ENCODE assay signal across 9 mouse cellular contexts in the genomic region with DNA sequence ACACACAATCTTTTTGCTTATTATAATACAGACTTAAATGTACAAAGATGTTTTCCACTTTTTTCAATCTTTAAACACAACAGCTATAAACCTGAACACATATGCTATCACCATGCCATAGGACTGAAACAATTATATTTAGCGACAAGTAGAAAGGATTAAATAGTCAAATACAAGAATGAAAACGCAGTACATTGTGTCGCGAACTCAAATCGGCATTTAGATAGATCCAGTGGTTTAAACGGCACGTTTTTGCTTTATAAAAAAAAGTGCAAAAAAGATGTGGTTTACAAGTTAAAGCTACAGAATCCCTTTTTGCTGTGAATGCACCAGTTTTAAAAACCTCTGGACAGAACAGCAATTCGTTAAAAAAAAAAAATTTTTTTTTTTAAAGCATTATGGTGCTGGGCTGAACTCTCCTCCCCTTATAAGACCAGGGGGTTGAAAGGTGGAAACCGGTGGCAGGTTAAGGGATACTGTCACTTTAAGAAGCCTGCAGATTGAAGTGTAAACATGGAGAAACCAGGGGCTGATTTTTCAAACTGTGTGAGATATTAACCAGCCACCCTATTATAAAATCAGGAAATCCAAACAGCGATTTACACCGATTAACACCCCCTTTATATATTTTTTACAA. TPM values are rescaled to one million over a fixed set of nuclear protein-coding genes. Genes with fewer than 3 reads are reported as not detected.
A peak's percentile ranks its signal among the peaks of the same experiment; 100 is the strongest.
DNase-seq lines count a peak whose midpoint lies in the region; ATAC-seq and TF ChIP-seq lines count a peak whose summit lies in the region.
"Had no signal": no experiment of that assay in that cellular context is flagged by ENCODE, and none has a peak within 500 bp of the region (broad histone marks: within the 10 kb centered on the region; RNA-seq: fewer than 3 reads in every experiment).

No protein-coding gene starts in this region.

- no peaks in the 10 kb centered on the region for H3K27me3 ChIP-seq in heart, embryonic 12.5 days (replicated peaks)
- no peaks in the 10 kb centered on the region for H3K27me3 ChIP-seq in heart, postnatal 0 days (ENCODE audit: control insufficient read depth, insufficient read depth, low read length)
- H3K27me3 ChIP-seq in midbrain, embryonic 11.5 days (ENCODE audit: control insufficient read depth, insufficient read depth, low read length) = no peaks in the 10 kb centered on the region

- peaks cover 10% of the 10 kb centered on the region; the same call in 1 of the 2 replicates for H3K36me3 ChIP-seq in heart, embryonic 12.5 days
- 0 out of 2 replicates have a peak, but pooled peaks cover 8% of the 10 kb centered on the region for H3K36me3 ChIP-seq in heart, postnatal 0 days (replicated peaks; ENCODE audit: control insufficient read depth, insufficient read depth, low read length)
- peaks cover 2% of the 10 kb centered on the region; the same call in 1 of the 2 replicates for H3K36me3 ChIP-seq in midbrain, embryonic 11.5 days (ENCODE audit: control insufficient read depth, insufficient read depth, low read length)

- no peaks in the 10 kb centered on the region for H3K9me3 ChIP-seq in heart, embryonic 12.5 days (replicated peaks)
- no peaks in the 10 kb centered on the region for H3K9me3 ChIP-seq in heart, postnatal 0 days (replicated peaks; ENCODE audit: control insufficient read depth, low read length)
- H3K9me3 ChIP-seq in midbrain, embryonic 11.5 days (ENCODE audit: control insufficient read depth, low read length) = no peaks in the 10 kb centered on the region

- no peak for DNase-seq in heart, postnatal 25 days (ENCODE audit: low spot score)
- peak; percentile 33 for DNase-seq in Muller cell, postnatal 12 days (ENCODE audit: inconsistent ontology term)
- DNase-seq in heart, postnatal 0 days (ENCODE audit: low spot score) = no peak
- DNase-seq in midbrain, embryonic 11.5 days (ENCODE audit: low spot score, missing footprints) = peak; percentile 92
- DNase-seq in T-cell, adult 2 months (ENCODE audit: low spot score) = no peak
- no peak for DNase-seq in ovary, postnatal 36 days (ENCODE audit: low spot score)
- no peak for DNase-seq in urinary bladder, adult 18-20 months (ENCODE audit: low spot score in 2 of 2)

- no peak for TF ChIP-seq CTCF in heart, postnatal 0 days (IDR thresholded peaks at IDR 0.05; ENCODE audit: low read depth)

- peak overlapping the region; percentile 63 for H3K4me2 ChIP-seq in heart, embryonic 12.5 days
- peak overlapping the region; percentile 67 for H3K4me2 ChIP-seq in heart, postnatal 0 days (ENCODE audit: low read depth, low read length)
- H3K4me2 ChIP-seq in midbrain, embryonic 11.5 days = peak overlapping the region; percentile 60

- H3K4me1 ChIP-seq in heart, embryonic 12.5 days (replicated peaks) = peaks cover 15% of the 10 kb centered on the region
- H3K4me1 ChIP-seq in heart, postnatal 0 days (ENCODE audit: control insufficient read depth, insufficient read depth) = peaks cover 12% of the 10 kb centered on the region; the same call in 1 of the 2 replicates
- peaks cover 18% of the 10 kb centered on the region for H3K4me1 ChIP-seq in midbrain, embryonic 11.5 days (ENCODE audit: control insufficient read depth, insufficient read depth, low read length)

- intact Hi-C loops in heart, postnatal 25 days (cut with DNase I) = loop anchor here (2.0 kb wide), 1 partner anchor 17 kb away; no protein-coding TSS in a partner anchor

- ATAC-seq in heart, embryonic 12.5 days (ENCODE audit: insufficient number of reproducible peaks, low FRiP score) = no peak
- ATAC-seq in heart, postnatal 0 days (ENCODE audit: insufficient read depth, low read depth) = no peak
- ATAC-seq in midbrain, embryonic 11.5 days (ENCODE audit: low FRiP score) = no peak

- H3K4me3 ChIP-seq in heart, embryonic 12.5 days = peak overlapping the region; percentile 52
- H3K4me3 ChIP-seq in heart, postnatal 0 days (ENCODE audit: low read depth, low read length) = peak overlapping the region; percentile 90
- peak overlapping the region; percentile 100 for H3K4me3 ChIP-seq in midbrain, embryonic 11.5 days (ENCODE audit: low read depth, low read length)

- H3K9ac ChIP-seq in heart, embryonic 12.5 days = peak overlapping the region; percentile 67
- peak overlapping the region; percentile 52 for H3K9ac ChIP-seq in heart, postnatal 0 days (replicated peaks; ENCODE audit: low read depth, low read length)
- peak overlapping the region; percentile 78 for H3K9ac ChIP-seq in midbrain, embryonic 11.5 days (ENCODE audit: low read length)

- peak overlapping the region; percentile 57; the same call in 1 of the 2 replicates for H3K27ac ChIP-seq in heart, embryonic 12.5 days (ENCODE audit: poor library complexity, severe bottlenecking)
- H3K27ac ChIP-seq in heart, postnatal 0 days (ENCODE audit: low read depth) = peak overlapping the region; percentile 3; the same call in 1 of the 2 replicates
- H3K27ac ChIP-seq in midbrain, embryonic 11.5 days (ENCODE audit: low read depth, low read length) = peak overlapping the region; percentile 27; the same call in 1 of the 2 replicates

- TF ChIP-seq EP300 in heart, postnatal 0 days (IDR thresholded peaks at IDR 0.05; ENCODE audit: low read depth) = no peak

- 16% methylated on average over 11 of the region's 11 CpGs for WGBS in heart, embryonic 12.5 days
- 3% methylated on average over 11 of the region's 11 CpGs for WGBS in heart, postnatal 0 days
- WGBS in midbrain, embryonic 11.5 days = 6% methylated on average over 11 of the region's 11 CpGs

RNA-seq across cellular contexts. Expression of gene Sox4, which starts 4.1 kb away (rescaled TPM):
- polyA plus RNA-seq in heart, embryonic 12.5 days (2016; fragmentation: Nextera tagmentation; extraction: Ambion mirVana) = 78.2 and 84.1 TPM in 2 replicates
- total RNA-seq in heart, postnatal 25 days (2021) = 10 to 100 TPM; 21.3 to 41.6 TPM
- 87.0 and 98.3 TPM in 2 replicates for total RNA-seq in heart, postnatal 0 days (2014; rRNA removed; ENCODE audit: low replicate concordance)
- 44.5 and 55.5 TPM in 2 replicates for polyA plus RNA-seq in heart, postnatal 0 days (2015; fragmentation: Nextera tagmentation; extraction: Ambion mirVana)
- polyA plus RNA-seq in midbrain, embryonic 11.5 days (2014; fragmentation: Nextera tagmentation; extraction: Ambion mirVana) = 164 and 175 TPM in 2 replicates
- total RNA-seq: MEL had no signal

Comparison
In these comparisons a context has a peak if more than half of its experiments do, and no peak if none do; other contexts are left out.
1. H3K27ac ChIP-seq: peak in every context shown above with its lines; median percentile 57 in heart, embryonic 12.5 days; 27 in midbrain, embryonic 11.5 days; 3 in heart, postnatal 0 days.
2. DNase-seq: peak in Muller cell, postnatal 12 days (single experiment) and midbrain, embryonic 11.5 days (single experiment); none in heart, postnatal 25 days (single experiment), heart, postnatal 0 days (single experiment), T-cell, adult 2 months (single experiment), ovary, postnatal 36 days (single experiment) and urinary bladder, adult 18-20 months (0 of 2).
3. Peak in every context shown above with its lines, with median percentiles within 50 percentile points of each other: H3K4me2 ChIP-seq, H3K4me3 ChIP-seq and H3K9ac ChIP-seq.